10 mouse cellular contexts compared by ENCODE assay signal in genomic region chr16:38702316-38702715, GRCm38 (mm10). TPM values are rescaled to one million over a fixed set of nuclear protein-coding genes. Genes with fewer than 3 reads are reported as not detected.
DNase-seq lines count a peak whose midpoint lies in the region; ATAC-seq and TF ChIP-seq lines count a peak whose summit lies in the region.
"Had no signal": no experiment of that assay in that cellular context is flagged by ENCODE, and none has a peak within 500 bp of the region (broad histone marks: within the 10 kb centered on the region; RNA-seq: fewer than 3 reads in every experiment).

No protein-coding gene starts in this region.

- intact Hi-C loops in left cerebral cortex, postnatal 14 days (cut with DNase I) = no loop called here

- H3K9me3 ChIP-seq in forebrain, embryonic 12.5 days = no peaks in the 10 kb centered on the region
- H3K9me3 ChIP-seq in forebrain, embryonic 11.5 days (ENCODE audit: control insufficient read depth, low read length) = no peaks in the 10 kb centered on the region
- no peaks in the 10 kb centered on the region for H3K9me3 ChIP-seq in hindbrain, embryonic 10.5 days
- H3K9me3 ChIP-seq in hindbrain, embryonic 16.5 days (ENCODE audit: control insufficient read depth, low read length) = no peaks in the 10 kb centered on the region
- H3K9me3 ChIP-seq in stomach, embryonic 15.5 days = no peaks in the 10 kb centered on the region
- H3K9me3 ChIP-seq in stomach, postnatal 0 days (ENCODE audit: control insufficient read depth, low read length) = no peaks in the 10 kb centered on the region

- no peak for TF ChIP-seq EP300 in stomach, postnatal 0 days (optimal IDR thresholded peaks at IDR 0.05)

- H3K4me2 ChIP-seq in forebrain, embryonic 12.5 days = 0 out of 2 replicates have a peak overlapping the region, but pooled peaks have one; percentile 34
- no peak overlapping the region for H3K4me2 ChIP-seq in forebrain, embryonic 11.5 days (ENCODE audit: low read depth, low read length, severe bottlenecking)
- no peak overlapping the region; the same call in 1 of the 2 replicates for H3K4me2 ChIP-seq in hindbrain, embryonic 16.5 days (ENCODE audit: low read length)
- peak overlapping the region; percentile 19; the same call in 1 of the 2 replicates for H3K4me2 ChIP-seq in stomach, embryonic 15.5 days
- no peak overlapping the region for H3K4me2 ChIP-seq in stomach, postnatal 0 days (replicated peaks; ENCODE audit: low read depth)

- no peak overlapping the region for H3K4me3 ChIP-seq in forebrain, embryonic 12.5 days (replicated peaks)
- no peak overlapping the region for H3K4me3 ChIP-seq in forebrain, embryonic 11.5 days (ENCODE audit: low read depth, low read length)
- 0 out of 2 replicates have a peak overlapping the region, but pooled peaks have one; percentile 26 for H3K4me3 ChIP-seq in hindbrain, embryonic 10.5 days
- no peak overlapping the region for H3K4me3 ChIP-seq in hindbrain, embryonic 16.5 days (ENCODE audit: low read length)
- H3K4me3 ChIP-seq in stomach, embryonic 15.5 days (replicated peaks) = no peak overlapping the region
- no peak overlapping the region for H3K4me3 ChIP-seq in stomach, postnatal 0 days (ENCODE audit: low read depth, low read length)

- H3K36me3 ChIP-seq in forebrain, embryonic 12.5 days (replicated peaks) = no peaks in the 10 kb centered on the region
- no peaks in the 10 kb centered on the region for H3K36me3 ChIP-seq in forebrain, embryonic 11.5 days (ENCODE audit: control insufficient read depth, insufficient read depth, low read length)
- no peaks in the 10 kb centered on the region for H3K36me3 ChIP-seq in hindbrain, embryonic 10.5 days
- H3K36me3 ChIP-seq in hindbrain, embryonic 16.5 days (ENCODE audit: control insufficient read depth, insufficient read depth, low read length) = no peaks in the 10 kb centered on the region
- H3K36me3 ChIP-seq in stomach, embryonic 15.5 days = no peaks in the 10 kb centered on the region
- H3K36me3 ChIP-seq in stomach, postnatal 0 days (ENCODE audit: control insufficient read depth, insufficient read depth, low read length) = no peaks in the 10 kb centered on the region

- WGBS in forebrain, embryonic 12.5 days = 81% methylated on average over 3 of the region's 3 CpGs
- 85% methylated on average over 3 of the region's 3 CpGs for WGBS in forebrain, embryonic 11.5 days
- WGBS in hindbrain, embryonic 10.5 days = 89% methylated on average over 3 of the region's 3 CpGs
- WGBS in hindbrain, embryonic 16.5 days = 89% methylated on average over 3 of the region's 3 CpGs
- 82% methylated on average over 3 of the region's 3 CpGs for whole genome bisulfite sequencing in stomach, embryonic 15.5 days
- WGBS in stomach, postnatal 0 days = 85% methylated on average over 3 of the region's 3 CpGs

- no peaks in the 10 kb centered on the region for H3K27me3 ChIP-seq in forebrain, embryonic 12.5 days
- no peaks in the 10 kb centered on the region for H3K27me3 ChIP-seq in forebrain, embryonic 11.5 days (ENCODE audit: control insufficient read depth, insufficient read depth, low read length)
- no peaks in the 10 kb centered on the region for H3K27me3 ChIP-seq in hindbrain, embryonic 10.5 days (ENCODE audit: insufficient read depth, poor library complexity, severe bottlenecking)
- no peaks in the 10 kb centered on the region for H3K27me3 ChIP-seq in hindbrain, embryonic 16.5 days (replicated peaks; ENCODE audit: control insufficient read depth, insufficient read depth, low read length)
- H3K27me3 ChIP-seq in stomach, embryonic 15.5 days (replicated peaks) = no peaks in the 10 kb centered on the region
- H3K27me3 ChIP-seq in stomach, postnatal 0 days (ENCODE audit: control insufficient read depth, insufficient read depth, low read length) = no peaks in the 10 kb centered on the region

- peaks cover 11% of the 10 kb centered on the region for H3K4me1 ChIP-seq in forebrain, embryonic 12.5 days
- peaks cover 3% of the 10 kb centered on the region; the same call in 1 of the 2 replicates for H3K4me1 ChIP-seq in forebrain, embryonic 11.5 days (replicated peaks; ENCODE audit: control insufficient read depth, insufficient read depth, low read length)
- peaks cover 21% of the 10 kb centered on the region for H3K4me1 ChIP-seq in hindbrain, embryonic 10.5 days (replicated peaks)
- peaks cover 5% of the 10 kb centered on the region for H3K4me1 ChIP-seq in hindbrain, embryonic 16.5 days (ENCODE audit: control insufficient read depth, insufficient read depth, low read depth, low read length)
- peaks cover 9% of the 10 kb centered on the region for H3K4me1 ChIP-seq in stomach, embryonic 15.5 days
- no peaks in the 10 kb centered on the region; the same call in 1 of the 2 replicates for H3K4me1 ChIP-seq in stomach, postnatal 0 days (replicated peaks; ENCODE audit: control insufficient read depth, insufficient read depth)

- no peak overlapping the region for H3K9ac ChIP-seq in forebrain, embryonic 12.5 days
- H3K9ac ChIP-seq in forebrain, embryonic 11.5 days (ENCODE audit: low read length) = no peak overlapping the region
- H3K9ac ChIP-seq in hindbrain, embryonic 16.5 days (ENCODE audit: low read depth, low read length) = no peak overlapping the region
- no peak overlapping the region; the same call in 1 of the 2 replicates for H3K9ac ChIP-seq in stomach, embryonic 15.5 days
- no peak overlapping the region for H3K9ac ChIP-seq in stomach, postnatal 0 days (ENCODE audit: low read length)

- peak; percentile 30; the same call in 1 of the 2 replicates for ATAC-seq in forebrain, embryonic 12.5 days (ENCODE audit: low FRiP score)
- ATAC-seq in forebrain, embryonic 11.5 days (replicated peaks; ENCODE audit: low FRiP score) = no peak
- no peak for ATAC-seq in hindbrain, embryonic 16.5 days
- no peak for ATAC-seq in stomach, embryonic 15.5 days (ENCODE audit: insufficient read depth, low FRiP score, low read depth)
- ATAC-seq in stomach, postnatal 0 days (ENCODE audit: low FRiP score, low TSS enrichment) = no peak

- no peak for DNase-seq in forebrain, embryonic 11.5 days (ENCODE audit: low spot score)
- DNase-seq in hindbrain, embryonic 10.5 days (ENCODE audit: low spot score) = no peak
- no peak for DNase-seq in stomach, postnatal 0 days (ENCODE audit: low spot score)
- DNase-seq in adipocyte (ENCODE audit: low spot score) = no peak
- DNase-seq in left cerebral cortex, postnatal 14 days (ENCODE audit: low spot score in 2 of 2) = no peak
- DNase-seq: cerebellum, adult 9-10 months; right cerebral cortex, adult 18-20 months had no signal

- no peak for TF ChIP-seq CTCF in stomach, postnatal 0 days (IDR thresholded peaks at IDR 0.05; ENCODE audit: low read depth)

- H3K27ac ChIP-seq in forebrain, embryonic 12.5 days = 0 out of 2 replicates have a peak overlapping the region, but pooled peaks have one; percentile 2
- H3K27ac ChIP-seq in forebrain, embryonic 11.5 days (ENCODE audit: low read depth, low read length) = no peak overlapping the region
- H3K27ac ChIP-seq in hindbrain, embryonic 10.5 days = peak overlapping the region; percentile 87
- no peak overlapping the region for H3K27ac ChIP-seq in hindbrain, embryonic 16.5 days (ENCODE audit: low read depth, low read length)
- H3K27ac ChIP-seq in stomach, embryonic 15.5 days = peak overlapping the region; percentile 21; the same call in 1 of the 2 replicates
- H3K27ac ChIP-seq in stomach, postnatal 0 days (replicated peaks) = no peak overlapping the region

RNA-seq across cellular contexts. Expression of gene Arhgap31, which starts 10.8 kb away (rescaled TPM):
- 6.4 and 8.8 TPM in 2 replicates for polyA plus RNA-seq in forebrain, embryonic 12.5 days (2016; fragmentation: Nextera tagmentation; extraction: Ambion mirVana)
- 9.2 and 10.8 TPM in 2 replicates for polyA plus RNA-seq in forebrain, embryonic 11.5 days (2014; fragmentation: Nextera tagmentation; extraction: Ambion mirVana)
- 8.8 and 9.0 TPM in 2 replicates for polyA plus RNA-seq in hindbrain, embryonic 10.5 days (2016; fragmentation: Nextera tagmentation; extraction: Ambion mirVana)
- 4.5 and 6.7 TPM in 2 replicates for polyA plus RNA-seq in hindbrain, embryonic 16.5 days (2015; fragmentation: Nextera tagmentation; extraction: Ambion mirVana)
- polyA plus RNA-seq in stomach, embryonic 15.5 days (2015; fragmentation: Nextera tagmentation; extraction: Ambion mirVana) = 9.8 and 10.1 TPM in 2 replicates
- polyA plus RNA-seq in stomach, postnatal 0 days (2015; fragmentation: Nextera tagmentation; extraction: Ambion mirVana) = 3.1 and 3.4 TPM in 2 replicates
- total RNA-seq in left cerebral cortex, postnatal 14 days (2021) = 10 to 100 TPM; 19.9 to 20.6 TPM

RNA-seq across cellular contexts. Expression of gene B4galt4, which starts 39.7 kb away (rescaled TPM):
- polyA plus RNA-seq in forebrain, embryonic 12.5 days (2016; fragmentation: Nextera tagmentation; extraction: Ambion mirVana) = 21.1 and 25.6 TPM in 2 replicates
- 28.3 and 29.9 TPM in 2 replicates for polyA plus RNA-seq in forebrain, embryonic 11.5 days (2014; fragmentation: Nextera tagmentation; extraction: Ambion mirVana)
- 25.5 and 25.6 TPM in 2 replicates for polyA plus RNA-seq in hindbrain, embryonic 10.5 days (2016; fragmentation: Nextera tagmentation; extraction: Ambion mirVana)
- 38.3 and 40.3 TPM in 2 replicates for polyA plus RNA-seq in hindbrain, embryonic 16.5 days (2015; fragmentation: Nextera tagmentation; extraction: Ambion mirVana)
- polyA plus RNA-seq in stomach, embryonic 15.5 days (2015; fragmentation: Nextera tagmentation; extraction: Ambion mirVana) = 21.1 and 21.8 TPM in 2 replicates
- polyA plus RNA-seq in stomach, postnatal 0 days (2015; fragmentation: Nextera tagmentation; extraction: Ambion mirVana) = 9.1 and 9.3 TPM in 2 replicates
- total RNA-seq in left cerebral cortex, postnatal 14 days (2021) = 10 to 100 TPM; 20.6 to 23.5 TPM

Comparison
In these comparisons a context has a peak if more than half of its experiments do, and no peak if none do; other contexts are left out.
1. H3K27ac ChIP-seq: peak in forebrain, embryonic 12.5 days (single experiment), hindbrain, embryonic 10.5 days (single experiment) and stomach, embryonic 15.5 days (single experiment); none in forebrain, embryonic 11.5 days (single experiment), hindbrain, embryonic 16.5 days (single experiment) and stomach, postnatal 0 days (single experiment).
2. H3K4me2 ChIP-seq: peak in forebrain, embryonic 12.5 days (single experiment) and stomach, embryonic 15.5 days (single experiment); none in forebrain, embryonic 11.5 days (single experiment), hindbrain, embryonic 16.5 days (single experiment) and stomach, postnatal 0 days (single experiment).